Mouse (Mus musculus) G1E (cell line): ENCODE results near the gene Qser1. TPM values are rescaled to one million over a fixed set of nuclear protein-coding genes. Genes with fewer than 3 reads are reported as not detected.

Experiments used
- ATAC-seq: 2 replicates; pipeline ENCODE4 v1.8.0; 2016; ENCODE audit warnings: mild to moderate bottlenecking; ENCODE audit not compliant: insufficient number of reproducible peaks, poor library complexity, low FRiP score, severe bottlenecking; ENCODE audit errors: extremely low read depth
- DNase-seq: peaks from one replicate; pipeline ENCODE4 v3.0.0; 2012; ENCODE audit warnings: low spot score
- H3K27me3 ChIP-seq: 2 replicates; pipeline ENCODE4 v1.6.1; 2012; ENCODE audit warnings: mild to moderate bottlenecking, low read length, inconsistent platforms; ENCODE audit not compliant: insufficient read depth
- H3K36me3 ChIP-seq: replicated peaks from 2 replicates; pipeline ENCODE3; 2012; ENCODE audit warnings: mild to moderate bottlenecking, inconsistent platforms
- H3K4me1 ChIP-seq: 2 replicates; pipeline ENCODE4 v1.6.1; 2012; ENCODE audit warnings: low read depth, low read length, inconsistent platforms, mixed read lengths; ENCODE audit not compliant: insufficient read depth
- H3K4me3 ChIP-seq: 2 replicates; pipeline ENCODE4 v1.5.1; 2012; ENCODE audit warnings: low read depth, mild to moderate bottlenecking, inconsistent platforms, low read length, moderate library complexity, mixed read lengths
- H3K9me3 ChIP-seq: replicated peaks from 2 replicates; pipeline ENCODE4 v1.6.1; 2012; ENCODE audit warnings: inconsistent platforms
- CTCF ChIP-seq: IDR thresholded peaks from 2 replicates; pipeline ENCODE4 v1.5.1; 2012; ENCODE audit warnings: low read depth, low read length, inconsistent platforms, mixed read lengths
- GATA1 ChIP-seq: IDR thresholded peaks from 2 replicates; pipeline ENCODE4 v1.6.1; 2012; ENCODE audit warnings: borderline replicate concordance, low read length, inconsistent platforms, mixed read lengths
- GATA2 ChIP-seq: IDR thresholded peaks from 2 replicates; pipeline ENCODE4 v1.6.1; 2012; ENCODE audit warnings: low read depth, low read length, inconsistent platforms, borderline replicate concordance
- POLR2AphosphoS5 ChIP-seq: IDR thresholded peaks from 2 replicates; pipeline ENCODE4 v1.6.1; 2012; ENCODE audit warnings: low read depth, low read length, inconsistent platforms; ENCODE audit not compliant: insufficient replicate concordance
- TAL1 ChIP-seq: conservative IDR thresholded peaks from 2 replicates; pipeline ENCODE4 v1.6.1; 2012; ENCODE audit warnings: low read depth, low read length, inconsistent platforms, mixed read lengths
- polyA plus RNA-seq: library from polyadenylated mRNA; stranded (reverse); fragments of >175 nt; gene quantifications from 2 replicates; pipeline ENCODE4 v1.2.3, GENCODE M21; 2012
- total RNA-seq, 2 experiments: library from RNA; stranded (forward) in 1 of 2; stranded (reverse) in 1 of 2; fragments of 200-1000 nt in 1 of 2; fragments of >200 nt in 1 of 2; fragmentation: Nextera tagmentation in 1 of 2; gene quantifications; 2 replicates each; pipeline ENCODE4 v1.2.3; 2014 to 2017

Gene Qser1
- total and polyA plus RNA-seq, 3 experiments = 2.5 to 57.8 (median 6.6) TPM

- Histone ChIP-seq H3K4me1 (no peaks in the 10 kb centered on the region), H3K27me3 (peaks cover 8% of the 10 kb centered on the region; the same call in 1 of the 2 replicates), H3K36me3 (no peaks in the 10 kb centered on the region), H3K9me3 (no peaks in the 10 kb centered on the region), H3K4me3 (no peak overlapping the region)
- ATAC-seq (no peak), DNase-seq (no peak)
- TF ChIP-seq CTCF (no peak), GATA1 (no peak), POLR2AphosphoS5 (no peak), GATA2 (no peak), TAL1 (no peak)
Measured at GRCm38 (mm10) chr2:104854836-104855235, 38.3 kb upstream of the Qser1 start.

- Histone ChIP-seq H3K4me1 (peaks cover 5% of the 10 kb centered on the region; the same call in 1 of the 2 replicates), H3K4me3 (no peak overlapping the region), H3K9me3 (no peaks in the 10 kb centered on the region), H3K27me3 (peaks cover 20% of the 10 kb centered on the region), H3K36me3 (no peaks in the 10 kb centered on the region)
- DNase-seq (no peak), ATAC-seq (no peak)
- TF ChIP-seq POLR2AphosphoS5 = no peak
- no peak for TF ChIP-seq GATA2
- no peak for TF ChIP-seq GATA1
- no peak for TF ChIP-seq TAL1
- TF ChIP-seq CTCF = no peak
Measured at GRCm38 (mm10) chr2:104852546-104852945, 36.0 kb upstream of the Qser1 start.

- Histone ChIP-seq H3K27me3 (peaks cover 25% of the 10 kb centered on the region), H3K9me3 (no peaks in the 10 kb centered on the region), H3K4me3 (no peak overlapping the region), H3K4me1 (peaks cover 5% of the 10 kb centered on the region; the same call in 1 of the 2 replicates), H3K36me3 (no peaks in the 10 kb centered on the region)
- no peak for ATAC-seq
- TF ChIP-seq GATA1 = no peak
- no peak for TF ChIP-seq TAL1
- no peak for TF ChIP-seq CTCF
- no peak for TF ChIP-seq POLR2AphosphoS5
- no peak for TF ChIP-seq GATA2
- DNase-seq = no peak
Measured at GRCm38 (mm10) chr2:104851686-104852085, 35.1 kb upstream of the Qser1 start.

GRCm38 (mm10) chr2:104849991-104850359 is 33.4 kb upstream of the Qser1 start:
- Histone ChIP-seq H3K4me3 (no peak overlapping the region), H3K9me3 (no peaks in the 10 kb centered on the region), H3K4me1 (peaks cover 5% of the 10 kb centered on the region; the same call in 1 of the 2 replicates), H3K27me3 (peaks cover 25% of the 10 kb centered on the region), H3K36me3 (no peaks in the 10 kb centered on the region)
- TF ChIP-seq GATA1 (no peak), CTCF (no peak), TAL1 (no peak), GATA2 (no peak), POLR2AphosphoS5 (no peak)
- ATAC-seq = no peak
- no peak for DNase-seq

- Histone ChIP-seq H3K27me3 (peaks cover 25% of the 10 kb centered on the region), H3K4me3 (peak within 1 kb of the TSS; percentile 15; the same call in 1 of the 2 replicates), H3K9me3 (no peaks in the 10 kb centered on the region), H3K36me3 (no peaks in the 10 kb centered on the region), H3K4me1 (peaks cover 5% of the 10 kb centered on the region; the same call in 1 of the 2 replicates)
- ATAC-seq = no peak
- no peak for DNase-seq
- TF ChIP-seq TAL1 (no peak), CTCF (no peak), GATA2 (no peak), GATA1 (no peak), POLR2AphosphoS5 (no peak)
Measured at GRCm38 (mm10) chr2:104849276-104849990, 32.9 kb upstream of the Qser1 start, which contains the start of gene Prrg4. Gene Prrg4 (minus strand): TSS chr2:104849876.

GRCm38 (mm10) chr2:104848235-104849161 is 31.9 kb upstream of the Qser1 start:
- Histone ChIP-seq H3K27me3 (peaks cover 25% of the 10 kb centered on the region), H3K4me3 (no peak overlapping the region), H3K9me3 (no peaks in the 10 kb centered on the region), H3K4me1 (peaks cover 5% of the 10 kb centered on the region; the same call in 1 of the 2 replicates), H3K36me3 (no peaks in the 10 kb centered on the region)
- DNase-seq (no peak), ATAC-seq (no peak)
- no peak for TF ChIP-seq GATA1
- no peak for TF ChIP-seq GATA2
- TF ChIP-seq TAL1 = no peak
- no peak for TF ChIP-seq CTCF
- no peak for TF ChIP-seq POLR2AphosphoS5
